Mouse (Mus musculus) spleen, postnatal 0 days (tissue): Measurements from ENCODE around the gene Krt14. TPM values are rescaled to one million over a fixed set of nuclear protein-coding genes. Genes with fewer than 3 reads are reported as not detected.

Experiments used
- polyA plus RNA-seq: library from polyadenylated mRNA; unstranded; fragments of >200 nt; fragmentation: Nextera tagmentation; extraction: Ambion mirVana; gene quantifications from 2 replicates; pipeline ENCODE4 v1.2.1, GENCODE M21; 2015

The Krt14 gene
- 7.3 and 10.0 TPM in 2 replicates for polyA plus RNA-seq

GRCm38 (mm10) chr11:100207498-100207897 lies at the start of gene Krt14:
Gene Krt14, minus strand, starts transcription at chr11:100207548.

DNA sequence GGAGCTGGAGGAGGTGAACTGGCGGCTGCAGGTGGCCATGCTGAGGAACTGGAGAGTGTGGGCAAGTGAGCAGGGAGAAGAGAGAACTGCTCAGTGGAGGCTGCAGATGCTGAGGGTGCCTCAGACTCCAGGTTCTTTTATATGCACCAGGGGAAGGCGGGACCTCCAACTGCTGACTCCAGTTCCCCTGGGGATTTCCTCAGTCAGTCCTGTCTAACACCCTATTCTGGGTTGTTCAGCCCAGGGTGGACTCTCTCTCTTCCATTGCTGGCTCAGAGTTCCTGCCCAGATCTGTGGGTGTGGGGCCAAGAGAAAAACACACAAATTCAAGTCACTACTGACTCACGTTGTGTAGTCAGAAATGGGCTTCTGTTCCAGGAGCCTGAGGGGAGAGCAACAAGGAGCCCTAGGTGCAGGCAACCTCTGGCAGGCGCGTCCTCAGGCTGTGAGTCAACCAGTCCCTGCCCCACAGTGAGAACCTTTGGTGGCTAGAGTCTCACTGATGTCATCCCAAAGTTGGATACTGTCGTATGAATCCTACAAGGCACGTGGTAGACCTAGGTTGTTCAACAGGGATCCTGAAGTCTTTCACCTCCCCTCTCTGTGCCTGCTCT lies 41.6 kb upstream of the Krt14 start, which contains the start of gene Krt16:
TSS of gene Krt16 (minus strand) at position 51 of the 614 bp plus-strand sequence.

GRCm38 (mm10) chr11:100192992-100193391 lies 14.4 kb downstream of the Krt14 start, which contains the start of gene Krt9:
Gene Krt9, minus strand, starts transcription at chr11:100193246.

Other genes starting within 250 kb of the Krt14 start
- gene Krtap29-1, start 228.5 kb downstream of the Krt14 start, polyA plus RNA-seq: not detected in 2 replicates
- gene Krtap16-1, start 221.0 kb downstream of the Krt14 start, polyA plus RNA-seq: not detected in 2 replicates
- not detected in 2 replicates for gene Krtap17-1, start 213.6 kb downstream of the Krt14 start, polyA plus RNA-seq
- not detected in 2 replicates for gene Krt33a, start 191.3 kb downstream of the Krt14 start, polyA plus RNA-seq
- gene Krt33b, start 177.7 kb downstream of the Krt14 start, polyA plus RNA-seq: not detected in 2 replicates
- gene Krt34, start 166.0 kb downstream of the Krt14 start, polyA plus RNA-seq: not detected in 2 replicates
- not detected in 2 replicates for gene Krt31, start 157.0 kb downstream of the Krt14 start, polyA plus RNA-seq
- not detected in 2 replicates for gene Krt32, start 119.3 kb downstream of the Krt14 start, polyA plus RNA-seq
- not detected in 2 replicates for gene Krt35, start 111.3 kb downstream of the Krt14 start, polyA plus RNA-seq
- not detected in 2 replicates for gene Krt36, start 101.9 kb downstream of the Krt14 start, polyA plus RNA-seq
- 0.12 and 0.38 TPM in 2 replicates for gene Krt13, start 86.0 kb downstream of the Krt14 start, polyA plus RNA-seq
- gene Krt15, start 71.6 kb downstream of the Krt14 start, polyA plus RNA-seq: 1.00 and 1.1 TPM in 2 replicates
- gene Krt19, start 58.9 kb downstream of the Krt14 start, polyA plus RNA-seq: 39.8 and 40.8 TPM in 2 replicates
- gene Krt9, start 14.3 kb downstream of the Krt14 start, polyA plus RNA-seq: not detected in 2 replicates
- gene Krt16, start 41.4 kb upstream of the Krt14 start, polyA plus RNA-seq: not detected in 2 replicates
- gene Krt17, start 53.5 kb upstream of the Krt14 start, polyA plus RNA-seq: 0.35 and 0.47 TPM in 2 replicates
- gene Krt42, start 62.3 kb upstream of the Krt14 start, polyA plus RNA-seq: not detected in 2 replicates
- 1,779 and 1,788 TPM in 2 replicates for gene Eif1, start 112.3 kb upstream of the Krt14 start, polyA plus RNA-seq
- not detected in 2 replicates for gene Gast, start 126.9 kb upstream of the Krt14 start, polyA plus RNA-seq
- gene Hap1, start 148.6 kb upstream of the Krt14 start, polyA plus RNA-seq: 1.9 and 2.3 TPM in 2 replicates
- 17.7 and 22.8 TPM in 2 replicates for gene Jup, start 190.2 kb upstream of the Krt14 start, polyA plus RNA-seq
- gene P3h4, start 207.3 kb upstream of the Krt14 start, polyA plus RNA-seq: 11.7 and 17.0 TPM in 2 replicates
- 30.1 and 37.1 TPM in 2 replicates for gene Fkbp10, start 208.1 kb upstream of the Krt14 start, polyA plus RNA-seq
- gene Nt5c3b, start 234.3 kb upstream of the Krt14 start, polyA plus RNA-seq: 37.4 and 44.0 TPM in 2 replicates
- gene Klhl10, start 234.4 kb upstream of the Krt14 start, polyA plus RNA-seq: 0.07 and 0.27 TPM in 2 replicates